Mouse (Mus musculus): ENCODE data around the gene 6030408B16Rik.

The 6030408B16Rik gene

DNA sequence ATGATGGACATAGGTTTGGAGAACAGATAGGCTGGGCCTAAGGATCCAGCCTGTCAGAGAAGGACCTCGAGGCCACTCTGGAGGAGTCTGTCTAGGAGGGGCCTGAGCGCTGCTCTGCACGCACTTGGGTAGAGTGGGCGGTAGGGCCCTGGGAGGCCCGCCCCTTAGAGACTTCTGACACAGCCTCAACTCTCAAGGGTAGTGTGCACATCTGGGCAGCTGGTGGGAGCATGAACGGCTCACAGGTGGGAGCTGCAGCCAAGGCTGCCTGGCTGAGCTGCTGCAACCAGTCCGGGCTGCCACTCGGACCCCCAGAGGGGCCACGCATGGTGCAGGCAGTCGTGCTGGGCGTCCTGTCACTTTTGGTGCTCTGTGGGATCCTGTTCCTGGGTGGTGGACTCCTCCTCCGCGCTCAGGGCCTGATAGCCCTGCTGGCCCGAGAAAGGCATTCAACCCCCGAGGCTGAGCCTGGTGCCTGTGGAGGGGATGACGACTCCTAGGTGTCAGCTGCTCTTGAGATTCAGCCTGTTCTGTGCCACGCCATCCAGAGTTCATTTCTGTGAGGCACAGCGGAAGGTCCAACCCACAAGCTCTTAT is at the start of gene 6030408B16Rik:
Gene 6030408B16Rik (plus strand): TSS at position 188 of the 597 bp plus-strand sequence.
- no peak for DNase-seq (ENCODE audit: low spot score in 2 of 2)

DNA sequence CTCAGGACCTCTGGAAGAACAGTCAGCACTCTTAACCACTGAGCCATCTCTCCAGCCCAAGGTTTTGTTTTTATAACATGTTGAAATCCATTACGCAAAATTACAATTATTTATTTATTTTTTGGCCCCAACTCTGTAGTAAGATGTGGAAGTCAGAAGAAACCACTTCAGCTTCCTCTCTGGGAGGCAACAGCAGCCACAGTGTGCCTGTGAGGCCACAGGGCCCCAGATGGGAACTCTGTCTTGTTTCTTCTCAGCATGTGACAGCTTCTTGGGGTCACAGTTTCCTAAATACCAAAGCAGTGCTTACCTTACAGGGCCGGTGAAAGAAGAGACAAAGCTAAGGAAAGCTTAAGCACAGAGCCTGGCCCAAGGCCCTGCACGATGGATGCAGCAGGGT is 49.0 kb upstream of the 6030408B16Rik start:
- no peak for DNase-seq (ENCODE audit: low spot score in 2 of 2)

DNA sequence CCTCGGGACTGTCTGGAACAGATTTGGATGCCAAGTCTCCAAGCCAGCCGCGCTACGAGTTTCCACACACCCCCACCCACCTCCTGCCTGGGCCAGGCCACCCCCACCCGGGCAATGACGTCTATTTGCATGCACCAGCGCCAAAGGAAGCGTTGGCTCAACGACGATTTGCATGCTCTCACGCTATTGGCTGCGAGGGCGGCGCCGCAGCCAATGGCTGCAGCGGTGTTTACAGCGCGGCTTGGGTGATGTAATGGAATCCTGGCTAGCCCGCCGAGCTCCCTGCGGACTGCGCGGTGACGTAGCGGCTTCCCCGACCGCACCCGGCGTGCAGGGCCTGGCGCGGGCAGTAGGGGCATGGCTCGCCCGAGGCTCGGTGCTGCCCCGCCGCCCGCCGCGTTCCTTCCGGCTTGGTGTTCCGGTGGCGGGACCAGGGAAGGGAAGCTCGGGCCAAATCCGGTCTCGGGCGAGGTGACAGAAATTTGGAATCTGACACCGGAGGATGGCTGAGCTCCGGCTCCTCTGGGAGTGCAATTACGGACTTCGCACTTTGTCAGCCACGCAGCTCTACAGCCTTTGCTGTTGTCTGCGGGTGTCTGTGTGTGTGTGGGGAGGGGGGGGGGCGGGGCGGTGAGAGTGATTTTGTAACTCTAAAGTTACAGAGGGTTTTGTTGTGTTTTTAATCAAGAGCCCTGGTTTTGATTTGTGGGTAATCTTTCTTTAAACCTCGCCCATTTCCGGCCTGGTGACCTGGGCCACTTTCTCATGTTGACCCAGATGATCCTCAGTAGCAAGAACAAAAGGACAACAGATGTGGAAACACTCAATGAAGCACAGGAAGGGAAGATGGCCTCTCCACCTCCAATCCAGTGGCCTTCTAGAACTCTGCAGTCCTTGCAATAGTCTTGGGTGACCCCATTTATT is 46.5 kb upstream of the 6030408B16Rik start:
- DNase-seq (ENCODE audit: low spot score in 2 of 2) = peak; percentile 98 to 99

DNA sequence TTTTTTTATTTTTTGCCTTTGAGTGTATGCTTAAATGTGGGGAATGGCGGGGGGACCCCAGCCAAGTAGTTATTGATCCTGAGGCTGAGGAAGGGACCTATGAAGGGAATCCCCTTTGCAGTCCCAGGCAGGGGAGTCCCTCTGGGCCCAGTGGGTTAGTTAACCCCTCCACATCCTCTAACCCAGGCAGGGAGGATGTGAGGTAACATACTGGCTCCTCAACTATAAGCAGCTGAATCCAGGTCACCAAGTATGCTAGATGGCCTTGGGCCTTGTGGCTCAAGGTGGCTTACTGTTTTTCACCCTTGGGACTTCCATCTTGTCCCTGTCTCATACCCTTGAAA is 45.9 kb upstream of the 6030408B16Rik start:
- no peak for DNase-seq (ENCODE audit: low spot score in 2 of 2)

DNA sequence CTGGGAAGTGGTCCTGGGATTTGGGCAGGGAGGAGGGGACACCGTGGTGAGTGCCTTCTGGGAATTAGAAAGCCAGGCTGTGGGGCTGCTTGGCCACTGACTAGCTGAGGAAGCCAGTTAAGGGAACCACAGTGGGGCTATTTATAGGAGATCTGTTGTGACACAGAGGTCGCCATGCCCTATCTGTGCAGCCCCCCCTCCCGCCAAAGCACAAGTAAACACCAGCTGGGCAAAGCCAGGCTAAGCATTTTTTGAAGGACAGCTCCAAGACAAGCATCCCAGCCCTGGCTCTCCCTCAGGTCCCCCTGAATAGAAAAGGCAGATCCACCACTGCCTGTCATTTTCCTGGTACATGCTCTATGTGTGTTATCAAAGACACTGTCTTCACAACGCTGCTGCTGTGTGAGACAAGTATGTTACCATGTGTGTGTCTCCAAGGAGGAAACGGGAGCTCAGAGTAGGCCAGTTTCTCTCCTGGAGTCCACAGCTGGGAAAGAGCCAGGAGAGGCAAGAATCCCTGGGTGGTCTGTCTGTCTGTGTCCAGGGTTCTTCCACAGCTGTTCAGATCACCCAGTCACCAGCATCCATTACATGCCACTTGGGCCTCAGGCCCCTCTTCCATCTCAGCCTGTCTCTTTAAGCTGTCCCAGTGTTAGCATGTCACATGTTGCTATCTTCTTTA is 44.8 kb upstream of the 6030408B16Rik start:
- DNase-seq (ENCODE audit: low spot score in 2 of 2) = peak; percentile 62 to 71

DNA sequence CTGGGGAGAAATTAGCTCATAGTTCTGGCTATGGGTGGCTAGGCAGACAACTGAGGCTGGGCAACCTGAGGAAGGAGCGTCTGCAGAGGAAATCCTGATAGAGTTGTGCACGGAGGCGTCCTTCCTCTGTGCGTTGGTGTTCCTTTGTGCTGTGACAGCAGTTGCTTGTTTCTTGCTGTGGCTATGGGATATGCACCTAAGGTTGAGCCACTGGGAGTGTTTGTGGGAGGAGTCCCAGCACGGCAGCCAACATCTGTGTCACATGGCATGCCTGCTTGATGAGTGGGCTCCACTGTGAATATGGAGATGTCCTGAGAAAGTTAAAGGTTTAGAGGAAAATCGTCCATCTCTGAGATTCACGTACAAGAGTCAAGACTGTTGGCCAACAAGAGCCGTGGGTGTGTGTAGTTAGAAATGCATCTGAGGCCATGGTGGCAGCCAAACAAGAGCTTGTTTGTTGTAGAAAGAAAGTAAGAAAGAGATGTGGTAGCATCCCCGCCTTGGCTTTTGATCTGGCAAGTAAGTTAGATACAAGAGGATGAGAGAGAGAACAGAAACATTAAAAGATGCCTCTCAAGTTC is 42.7 kb upstream of the 6030408B16Rik start:
- DNase-seq (ENCODE audit: low spot score in 2 of 2) = no peak

GRCm38 (mm10) chr15:101251930-101252329 is 41.1 kb upstream of the 6030408B16Rik start:
- DNase-seq (ENCODE audit: low spot score in 2 of 2) = no peak

- DNase-seq (ENCODE audit: low spot score in 2 of 2) = no peak
These were observed 40.4 kb upstream of the 6030408B16Rik start for GRCm38 (mm10) chr15:101252614-101253013.

DNA sequence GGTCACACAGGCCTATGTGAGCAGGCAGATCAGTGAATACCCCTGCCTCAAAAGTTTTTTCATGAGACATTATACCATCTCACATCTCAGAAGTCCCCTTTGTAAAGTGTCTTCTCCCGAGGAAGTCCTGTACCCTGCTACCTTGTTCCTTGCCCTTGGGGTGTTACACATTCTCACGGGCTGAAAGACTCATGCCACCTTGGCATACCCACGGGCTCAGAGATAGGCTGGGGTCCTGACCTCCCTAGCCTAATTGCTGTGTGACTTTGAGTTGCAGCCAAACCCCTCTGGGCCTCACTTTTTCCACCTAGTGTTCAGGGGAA is 39.5 kb upstream of the 6030408B16Rik start:
- no peak for DNase-seq (ENCODE audit: low spot score in 2 of 2)

- DNase-seq (ENCODE audit: low spot score in 2 of 2) = peak; percentile 88 to 90
These were observed 38.9 kb upstream of the 6030408B16Rik start, which contains the start of gene Nr4a1 for GRCm38 (mm10) chr15:101253886-101254795. Gene Nr4a1, plus strand, starts transcription at chr15:101254269.

DNA sequence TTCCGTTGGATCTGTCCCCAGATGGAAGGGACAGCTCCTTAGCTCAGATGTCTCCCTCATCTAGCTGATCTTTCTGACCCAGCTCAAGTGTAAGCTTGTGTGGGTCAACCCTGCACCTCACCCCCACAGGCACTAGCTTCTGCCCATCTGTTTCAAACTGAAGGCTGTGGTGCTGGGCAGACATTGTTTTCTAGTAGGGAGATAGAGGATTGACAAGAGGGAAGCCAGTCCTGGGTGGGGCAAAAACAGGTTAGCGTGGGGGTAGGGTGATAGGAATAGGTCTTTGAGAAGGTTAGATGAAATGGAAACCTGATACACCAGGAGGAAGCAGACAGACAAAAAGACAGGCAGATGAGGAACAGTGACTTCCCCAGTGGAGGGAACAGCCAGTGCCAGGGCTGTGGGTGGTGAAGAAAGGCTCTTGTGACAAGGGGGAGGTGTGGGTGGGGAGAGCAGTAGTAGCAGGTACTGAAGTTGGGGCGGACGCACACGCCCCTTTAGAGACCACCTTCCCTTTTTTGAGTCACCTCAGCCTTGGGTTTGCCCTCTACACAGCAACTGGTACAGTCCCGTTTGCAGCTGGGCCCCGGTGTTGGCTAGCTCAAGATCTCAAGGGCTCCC is 37.1 kb upstream of the 6030408B16Rik start:
- no peak for DNase-seq (ENCODE audit: low spot score in 2 of 2)

DNA sequence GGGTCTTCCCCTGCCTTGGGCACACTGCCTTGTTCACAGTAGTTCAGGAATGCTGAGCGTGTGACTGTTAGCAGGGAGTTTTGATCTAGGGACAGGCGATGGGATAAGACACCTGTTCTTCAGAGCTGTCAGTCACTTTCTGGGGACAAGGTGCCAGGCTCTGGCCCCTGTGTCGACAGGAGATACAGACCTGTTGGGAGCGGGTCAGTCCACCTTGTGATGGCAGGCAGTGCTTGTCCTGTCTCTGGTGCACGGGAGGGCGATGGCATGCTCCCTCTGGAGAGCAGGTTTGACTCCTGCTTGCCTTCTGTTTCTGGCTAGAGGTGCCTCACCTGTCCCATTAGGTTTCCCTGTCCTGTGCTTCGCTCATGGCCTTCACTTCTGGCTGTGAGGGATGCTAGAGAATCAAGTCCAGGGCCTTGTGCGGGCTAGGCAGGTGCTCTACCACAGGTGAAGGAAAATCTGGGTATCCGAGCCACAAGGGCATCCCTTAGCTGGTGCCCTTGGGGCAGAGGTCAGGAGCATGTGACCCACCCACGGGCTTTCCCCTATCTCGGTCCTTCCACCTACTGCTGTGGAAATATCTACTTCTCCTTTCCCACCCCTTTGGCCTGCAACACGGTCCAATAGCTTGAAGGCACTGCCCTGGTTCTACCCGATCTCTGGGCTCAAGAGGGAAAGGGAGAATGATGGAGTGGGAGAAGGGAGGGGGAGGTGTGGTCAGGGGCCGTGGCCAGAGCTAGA is 36.4 kb upstream of the 6030408B16Rik start:
- no peak for DNase-seq (ENCODE audit: low spot score in 2 of 2)

DNA sequence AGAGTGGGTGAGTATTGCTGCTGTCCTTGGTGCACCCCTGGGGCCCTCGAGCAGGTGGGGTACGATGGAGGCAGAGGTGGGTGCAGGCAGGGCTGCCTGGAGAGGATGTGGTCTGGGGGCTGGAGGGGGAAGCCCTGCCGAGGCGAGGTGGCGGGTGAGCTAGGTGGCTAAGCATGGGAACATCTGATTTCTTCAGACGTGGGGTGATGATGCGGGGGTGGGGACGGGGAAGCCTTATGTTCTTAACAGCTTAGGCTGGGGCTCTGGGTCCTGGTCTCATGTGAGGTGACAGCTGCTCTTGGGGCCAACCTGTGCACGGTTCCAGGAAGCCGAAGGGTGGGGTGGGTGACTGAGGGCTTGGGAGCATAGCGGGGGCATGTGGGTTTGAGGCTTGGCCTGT is 34.6 kb upstream of the 6030408B16Rik start:
- no peak for DNase-seq (ENCODE audit: low spot score in 2 of 2)

DNA sequence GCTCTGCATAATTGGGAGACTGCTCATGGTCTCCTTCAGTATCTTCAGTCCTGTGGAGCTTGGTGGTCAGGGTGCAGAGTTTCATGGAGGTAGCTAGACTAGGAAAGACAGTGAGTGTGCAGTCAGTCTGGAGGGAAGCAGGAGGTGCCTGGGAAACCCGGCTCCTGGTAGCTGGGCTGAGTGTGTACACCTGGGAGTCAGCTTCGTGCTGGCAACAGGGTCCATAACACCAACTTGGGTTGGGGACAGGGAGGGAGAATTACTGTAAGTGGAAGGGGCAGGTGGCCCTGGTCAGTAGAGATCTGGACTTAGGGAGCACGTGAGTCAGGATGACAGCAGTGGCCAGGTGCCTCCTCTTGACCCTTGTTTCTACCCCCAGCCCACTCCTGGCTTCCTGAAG is 33.1 kb upstream of the 6030408B16Rik start:
- DNase-seq (ENCODE audit: low spot score in 2 of 2) = no peak

DNA sequence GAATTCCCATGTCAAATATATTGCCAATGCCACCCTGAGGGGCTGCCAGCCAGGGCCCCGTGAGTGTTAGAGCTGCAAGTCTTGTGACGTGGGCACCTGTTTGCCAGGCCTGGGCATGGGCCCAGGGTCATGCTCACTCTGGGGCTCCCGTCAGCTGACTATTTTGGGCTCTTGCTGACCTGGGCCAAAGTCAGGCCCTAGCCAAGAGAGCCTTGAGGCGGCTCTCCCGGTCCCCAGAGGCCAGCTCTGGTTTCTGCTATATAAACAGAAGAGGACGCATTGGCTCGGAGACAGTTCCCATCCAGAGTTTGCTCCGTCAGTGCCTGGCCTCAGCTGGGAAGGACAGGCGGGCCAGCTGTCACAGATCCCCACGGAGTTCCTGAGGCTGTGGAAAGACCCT is 32.6 kb upstream of the 6030408B16Rik start:
- DNase-seq (ENCODE audit: low spot score in 2 of 2) = peak; percentile 94

- peak; percentile 50 to 56 for DNase-seq (ENCODE audit: low spot score in 2 of 2)
These were observed 32.0 kb upstream of the 6030408B16Rik start for GRCm38 (mm10) chr15:101260874-101261622.

DNA sequence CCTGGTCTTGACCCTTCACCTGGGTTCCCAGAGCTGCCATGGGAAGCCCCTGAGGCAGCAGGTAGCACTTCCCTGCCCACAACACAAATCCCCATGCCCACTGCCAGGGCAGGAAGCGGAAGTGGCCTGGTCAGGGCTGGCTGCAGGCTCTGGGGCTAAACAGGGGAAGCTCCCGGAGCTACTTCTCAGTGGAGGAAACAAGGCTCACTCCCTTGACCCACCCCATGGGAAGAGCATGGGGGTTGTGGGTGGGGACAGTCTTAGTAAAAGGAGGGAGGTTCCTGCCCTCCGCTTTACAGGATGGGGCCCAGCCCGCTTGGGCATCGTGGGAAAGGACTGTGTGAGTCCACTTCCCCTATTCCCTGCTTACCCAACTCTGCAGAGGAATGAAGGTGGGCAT is 30.5 kb upstream of the 6030408B16Rik start:
- DNase-seq (ENCODE audit: low spot score in 2 of 2) = peak; percentile 37 to 77

DNA sequence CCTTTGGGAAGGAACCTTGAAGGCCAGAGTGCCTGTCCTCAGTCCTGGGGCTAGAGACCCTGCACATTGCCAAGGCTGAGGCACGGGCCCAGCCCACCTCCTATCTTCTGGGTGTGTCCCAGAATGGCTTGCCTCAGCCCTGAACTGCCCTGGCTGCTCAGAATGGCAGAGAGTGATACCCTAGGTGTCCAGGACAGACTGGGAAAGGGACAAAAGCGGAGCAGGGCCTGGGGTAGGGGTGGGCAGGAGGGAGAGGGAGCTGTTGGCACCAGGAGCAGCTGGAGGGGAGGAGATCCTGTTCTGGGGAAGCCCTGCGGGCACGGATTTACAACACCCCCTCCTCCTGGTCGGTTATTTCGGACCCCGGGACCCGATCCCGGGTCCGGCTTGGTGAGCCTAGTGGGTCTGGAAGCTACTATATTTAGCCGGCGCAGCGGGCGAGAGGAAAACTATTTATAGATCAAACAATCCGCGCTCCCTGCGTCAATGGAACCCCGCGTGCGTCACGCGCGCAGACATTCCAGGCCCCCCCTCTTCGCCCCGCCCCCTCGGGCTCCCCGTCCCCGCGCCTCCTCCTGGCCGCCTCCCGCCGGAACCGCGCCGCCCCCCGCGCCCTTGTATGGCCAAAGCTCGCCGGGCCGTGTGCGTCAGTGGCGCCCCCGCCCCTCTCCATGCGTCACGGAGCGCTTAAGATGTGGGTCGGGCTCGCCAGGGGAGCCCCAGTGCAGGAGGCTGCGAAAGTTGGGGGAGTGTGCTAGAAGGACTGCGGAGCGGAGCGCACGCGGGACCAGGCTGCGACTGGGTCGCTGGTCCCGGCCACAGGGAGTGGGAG is 26.7 kb upstream of the 6030408B16Rik start:
- peak; percentile 94 to 96 for DNase-seq (ENCODE audit: low spot score in 2 of 2)

Measured in heart, adult 9 months (tissue).